8 mouse cellular contexts compared by ENCODE assay signal in the genomic region with DNA sequence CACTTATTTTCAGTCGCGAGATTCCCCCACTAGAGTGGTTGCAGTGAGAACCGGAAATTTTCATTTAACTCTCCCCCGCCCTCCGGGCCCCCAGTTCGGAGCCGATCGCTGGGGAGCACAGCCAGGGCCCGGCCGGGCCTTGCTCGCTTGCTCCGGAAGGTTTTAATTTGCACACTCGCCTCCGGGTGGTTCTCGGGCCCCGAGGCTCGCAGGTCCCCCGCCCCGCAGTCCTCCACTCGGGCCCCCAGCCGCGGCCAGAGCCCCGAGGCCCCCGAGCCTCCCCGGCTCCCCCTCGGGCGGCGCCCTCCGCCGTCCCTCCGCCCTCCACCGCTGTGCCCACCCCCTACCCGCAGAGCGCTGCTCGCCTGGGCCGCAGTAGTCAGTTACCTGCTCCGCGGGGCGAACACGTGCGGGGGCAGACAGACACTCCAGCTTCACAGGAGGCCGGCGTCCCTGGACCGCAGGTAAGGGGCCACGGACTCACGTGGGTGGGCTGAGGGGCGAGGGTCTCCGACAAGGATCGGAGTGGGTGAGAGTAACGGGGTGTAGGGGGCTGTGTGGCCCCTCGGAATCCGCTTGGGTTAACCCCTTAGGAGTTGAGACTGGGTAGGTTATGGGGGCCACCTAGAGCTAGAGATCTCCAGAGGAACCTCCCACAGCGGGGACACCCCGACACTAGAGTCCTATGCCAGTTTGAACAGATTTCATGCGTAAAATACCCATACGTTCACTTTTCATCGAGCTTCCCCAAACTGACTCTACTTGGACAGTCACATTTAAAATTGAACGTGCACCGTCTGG. TPM values are rescaled to one million over a fixed set of nuclear protein-coding genes. Genes with fewer than 3 reads are reported as not detected.
DNase-seq lines count a peak whose midpoint lies in the region; ATAC-seq and TF ChIP-seq lines count a peak whose summit lies in the region.

TSS of gene Cdk6 (plus strand) at position 375 of the 801 bp plus-strand sequence.

- no peak for TF ChIP-seq POLR2A in lung, adult 2 months (IDR thresholded peaks at IDR 0.05; ENCODE audit: borderline replicate concordance, extremely low read depth, low read depth, low read length)

- WGBS in forebrain, embryonic 10.5 days: under 1% methylated on average over 58 of the region's 59 CpGs
- WGBS in heart, embryonic 16.5 days: under 1% methylated on average over 57 of the region's 59 CpGs
- under 1% methylated on average over 59 of the region's 59 CpGs for WGBS in lung, adult 2 months
- under 1% methylated on average over 51 of the region's 59 CpGs for WGBS in neural tube, embryonic 14.5 days

- H3K27me3 ChIP-seq in forebrain, embryonic 10.5 days (ENCODE audit: poor library complexity, severe bottlenecking): peaks cover 36% of the 10 kb centered on the region
- no peaks in the 10 kb centered on the region for H3K27me3 ChIP-seq in heart, embryonic 16.5 days (ENCODE audit: control insufficient read depth, insufficient read depth, low read length)
- peaks cover 12% of the 10 kb centered on the region for H3K27me3 ChIP-seq in neural tube, embryonic 14.5 days (ENCODE audit: control insufficient read depth, insufficient read depth, low read length)

- peak; percentile 64 for DNase-seq in CD4-positive helper T cell, adult 2 months (ENCODE audit: low read depth, low spot score)
- peak; percentile 55 to 69 for DNase-seq in adrenal gland, postnatal 36 days
- peak; percentile 64 for DNase-seq in forebrain, embryonic 10.5 days (ENCODE audit: extremely low spot score, low spot score)
- DNase-seq in kidney, postnatal 14 days: peak; percentile 66
- DNase-seq in lung, adult 2 months: peak; percentile 53
- DNase-seq in thymus, postnatal 0 days (ENCODE audit: low spot score): peak; percentile 69

- peak within 1 kb of the TSS; percentile 93 for H3K4me2 ChIP-seq in heart, embryonic 16.5 days (ENCODE audit: low read depth, low read length)
- peak within 1 kb of the TSS; percentile 90 for H3K4me2 ChIP-seq in neural tube, embryonic 14.5 days (ENCODE audit: low read depth, low read length)

- H3K9me3 ChIP-seq in forebrain, embryonic 10.5 days: peaks cover 8% of the 10 kb centered on the region; the same call in 1 of the 2 replicates
- no peaks in the 10 kb centered on the region for H3K9me3 ChIP-seq in heart, embryonic 16.5 days (replicated peaks; ENCODE audit: control insufficient read depth, low read length)
- no peaks in the 10 kb centered on the region for H3K9me3 ChIP-seq in neural tube, embryonic 14.5 days (ENCODE audit: control insufficient read depth, low read length)

- peak; percentile 39 for ATAC-seq in heart, embryonic 16.5 days (replicated peaks; ENCODE audit: extremely low read depth, insufficient read depth, low FRiP score)
- peak; percentile 39 for ATAC-seq in neural tube, embryonic 14.5 days (ENCODE audit: low read depth)

- peak within 1 kb of the TSS; percentile 91 for H3K27ac ChIP-seq in forebrain, embryonic 10.5 days
- H3K27ac ChIP-seq in heart, embryonic 16.5 days (ENCODE audit: low read length): peak within 1 kb of the TSS; percentile 89
- 0 out of 2 replicates have a peak within 1 kb of the TSS, but pooled peaks have one; percentile 16 for H3K27ac ChIP-seq in neural tube, embryonic 14.5 days (ENCODE audit: low read depth, low read length)

- no peak for TF ChIP-seq CTCF in lung, adult 2 months (IDR thresholded peaks at IDR 0.05; ENCODE audit: insufficient read depth, low read length)

- H3K36me3 ChIP-seq in forebrain, embryonic 10.5 days (replicated peaks): no peaks in the 10 kb centered on the region
- no peaks in the 10 kb centered on the region for H3K36me3 ChIP-seq in heart, embryonic 16.5 days (ENCODE audit: control insufficient read depth, insufficient read depth)
- H3K36me3 ChIP-seq in neural tube, embryonic 14.5 days (ENCODE audit: control insufficient read depth, insufficient read depth, low read length): no peaks in the 10 kb centered on the region

- H3K4me1 ChIP-seq in forebrain, embryonic 10.5 days: peaks cover 40% of the 10 kb centered on the region
- peaks cover 3% of the 10 kb centered on the region; the same call in 1 of the 2 replicates for H3K4me1 ChIP-seq in heart, embryonic 16.5 days (ENCODE audit: control insufficient read depth, insufficient read depth, low read length)
- peaks cover 2% of the 10 kb centered on the region; the same call in 1 of the 2 replicates for H3K4me1 ChIP-seq in lung, adult 2 months (ENCODE audit: control insufficient read depth, insufficient read depth, low read length)
- H3K4me1 ChIP-seq in neural tube, embryonic 14.5 days (ENCODE audit: control insufficient read depth, insufficient read depth, low read length): no peaks in the 10 kb centered on the region; the same call in 1 of the 2 replicates

- H3K4me3 ChIP-seq in forebrain, embryonic 10.5 days: peak within 1 kb of the TSS; percentile 74
- H3K4me3 ChIP-seq in heart, embryonic 16.5 days (ENCODE audit: low read length): peak within 1 kb of the TSS; percentile 74
- peak within 1 kb of the TSS; percentile 86 for H3K4me3 ChIP-seq in lung, adult 2 months (replicated peaks; ENCODE audit: extremely low read depth, low read depth, low read length)
- peak within 1 kb of the TSS; percentile 48 for H3K4me3 ChIP-seq in neural tube, embryonic 14.5 days (ENCODE audit: low read depth, low read length)

- H3K9ac ChIP-seq in heart, embryonic 16.5 days (ENCODE audit: low read length): peak within 1 kb of the TSS; percentile 95
- H3K9ac ChIP-seq in neural tube, embryonic 14.5 days (replicated peaks; ENCODE audit: low read depth, low read length): peak within 1 kb of the TSS; percentile 41; the same call in 1 of the 2 replicates

RNA-seq across cellular contexts. Expression of gene Cdk6, which starts in this region (rescaled TPM):
- 10 to 100 TPM; 16.3 to 20.4 TPM for total RNA-seq in adrenal gland, postnatal 36 days (2021)
- polyA plus RNA-seq in forebrain, embryonic 10.5 days (2016; fragmentation: Nextera tagmentation; extraction: Ambion mirVana): 21.0 and 27.5 TPM in 2 replicates
- 37.7 and 39.3 TPM in 2 replicates for polyA plus RNA-seq in heart, embryonic 16.5 days (2015; fragmentation: Nextera tagmentation; extraction: Ambion mirVana)
- 13.4 and 15.7 TPM in 2 replicates for polyA plus RNA-seq in lung, adult 2 months (2012; rRNA removed)
- 12.2 and 12.7 TPM in 2 replicates for polyA plus RNA-seq in neural tube, embryonic 14.5 days (2014; fragmentation: Nextera tagmentation; extraction: Ambion mirVana)
- polyA plus RNA-seq in thymus, postnatal 0 days (2015; fragmentation: Nextera tagmentation; extraction: Ambion mirVana): 44.6 and 61.5 TPM in 2 replicates

Comparison
In these comparisons a context has a peak if more than half of its experiments do, and no peak if none do; other contexts are left out.
1. Peak in every context shown above with its lines: DNase-seq, ATAC-seq, H3K4me3 ChIP-seq and H3K27ac ChIP-seq.
2. H3K27ac ChIP-seq: peak in every context shown above with its lines; median percentile 91 in forebrain, embryonic 10.5 days; 89 in heart, embryonic 16.5 days; 16 in neural tube, embryonic 14.5 days.